Mouse (Mus musculus) ovary, adult 18-20 months (tissue): Measurements from ENCODE around the gene Abat.
"Not testable (repeated sequence)": the region's sequence is repeated elsewhere in the genome, so short reads cannot be mapped to it uniquely, and the experiment has no call there.

ENCODE experiments used
- DNase-seq: peaks from one replicate; pipeline ENCODE4 v3.0.0; 2022; ENCODE audit warnings: low spot score, mixed read lengths

Gene Abat

DNA sequence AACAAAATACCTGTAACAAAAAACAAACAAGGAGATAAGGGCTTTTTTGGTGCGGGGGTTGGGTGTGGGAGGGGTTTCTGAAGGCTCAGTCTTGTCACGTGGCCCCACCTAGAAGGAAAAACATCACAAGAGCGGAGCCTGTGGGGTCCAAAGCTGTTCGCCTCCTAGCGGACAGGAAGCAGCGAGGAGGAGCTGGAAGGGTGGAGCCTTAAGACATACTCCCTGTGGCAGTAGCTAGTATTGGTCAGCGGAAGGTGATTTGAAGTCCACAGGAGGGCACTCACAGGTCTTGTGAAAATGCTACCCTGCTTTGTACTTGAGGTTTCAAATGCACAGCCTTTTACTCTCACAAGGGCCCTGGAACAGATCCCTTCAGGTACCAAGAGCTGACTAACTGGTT lies 19.7 kb downstream of the Abat start:
- no peak for DNase-seq

DNA sequence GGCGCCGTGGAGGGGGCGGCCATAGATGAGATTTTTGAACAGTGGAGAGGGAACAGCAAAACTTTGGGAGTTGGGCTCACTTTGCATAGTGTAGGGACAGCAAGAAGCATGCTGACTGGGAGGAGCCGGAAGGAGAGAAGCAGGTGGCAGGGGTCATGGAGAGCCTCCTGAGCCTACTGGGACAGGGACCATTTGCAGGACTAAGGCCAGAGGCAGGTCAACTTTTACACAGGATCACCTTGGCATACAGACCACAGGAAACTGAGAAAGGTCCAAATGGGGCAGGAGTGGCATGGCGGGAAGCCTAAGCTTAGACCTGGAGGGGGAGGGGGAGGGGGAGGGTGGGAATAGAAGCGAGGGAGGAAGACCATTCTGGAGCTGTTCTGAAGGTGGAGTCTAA lies 20.2 kb downstream of the Abat start:
- DNase-seq: no peak

DNA sequence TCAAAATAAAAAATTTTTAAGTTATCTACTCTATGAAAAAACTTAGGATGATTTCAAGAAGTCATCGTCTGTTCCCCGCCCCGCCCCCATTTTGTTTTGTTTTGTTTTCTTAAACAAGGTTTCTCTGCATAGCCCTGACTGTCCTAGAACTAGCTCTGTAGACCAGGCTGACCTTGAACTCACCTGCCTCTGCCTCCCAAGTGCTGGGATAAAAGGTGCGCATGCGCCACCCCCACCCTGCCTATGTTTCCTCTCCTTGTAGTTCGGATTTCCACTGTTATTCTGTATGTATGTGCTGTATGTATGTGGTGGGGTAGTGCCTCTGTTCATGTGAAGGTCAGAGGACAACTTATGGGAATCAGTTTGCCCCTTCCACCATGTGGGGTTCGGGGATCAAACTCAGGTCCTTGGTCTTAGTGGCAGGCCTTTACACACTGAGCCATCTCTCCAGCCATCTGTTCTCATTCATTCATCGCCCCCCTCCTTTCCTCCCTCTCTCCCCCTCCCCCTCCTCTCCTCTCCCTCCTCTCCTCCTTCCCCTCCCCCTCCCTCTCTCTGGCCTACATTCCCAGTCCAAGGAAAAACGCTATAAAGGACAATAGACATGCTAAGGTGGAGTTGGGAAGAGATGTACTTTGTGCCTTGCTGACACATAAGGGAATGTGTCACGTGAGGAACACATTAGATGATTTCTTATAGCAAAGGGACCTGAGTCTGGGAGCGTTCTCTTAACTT lies 21.4 kb downstream of the Abat start:
- no peak for DNase-seq

DNA sequence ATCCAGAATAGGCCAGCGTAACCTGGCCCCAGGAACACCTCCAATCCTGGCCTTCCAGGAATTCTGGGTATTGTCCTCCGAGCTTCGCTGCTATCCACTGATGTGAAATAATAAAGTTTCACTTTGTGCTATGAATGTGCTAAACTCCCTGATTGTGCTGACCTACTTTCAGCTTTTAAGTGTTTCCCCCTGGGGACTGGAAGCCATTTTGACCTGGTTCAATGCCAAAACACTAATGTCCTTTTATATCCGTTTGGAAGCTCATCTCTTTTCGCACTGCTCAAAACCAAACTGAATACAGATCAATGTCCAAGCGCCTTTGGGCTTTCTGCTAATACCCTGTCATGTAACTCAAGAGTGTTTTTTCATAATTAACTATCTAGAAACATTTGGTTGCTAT lies 22.2 kb downstream of the Abat start:
- no peak for DNase-seq

DNA sequence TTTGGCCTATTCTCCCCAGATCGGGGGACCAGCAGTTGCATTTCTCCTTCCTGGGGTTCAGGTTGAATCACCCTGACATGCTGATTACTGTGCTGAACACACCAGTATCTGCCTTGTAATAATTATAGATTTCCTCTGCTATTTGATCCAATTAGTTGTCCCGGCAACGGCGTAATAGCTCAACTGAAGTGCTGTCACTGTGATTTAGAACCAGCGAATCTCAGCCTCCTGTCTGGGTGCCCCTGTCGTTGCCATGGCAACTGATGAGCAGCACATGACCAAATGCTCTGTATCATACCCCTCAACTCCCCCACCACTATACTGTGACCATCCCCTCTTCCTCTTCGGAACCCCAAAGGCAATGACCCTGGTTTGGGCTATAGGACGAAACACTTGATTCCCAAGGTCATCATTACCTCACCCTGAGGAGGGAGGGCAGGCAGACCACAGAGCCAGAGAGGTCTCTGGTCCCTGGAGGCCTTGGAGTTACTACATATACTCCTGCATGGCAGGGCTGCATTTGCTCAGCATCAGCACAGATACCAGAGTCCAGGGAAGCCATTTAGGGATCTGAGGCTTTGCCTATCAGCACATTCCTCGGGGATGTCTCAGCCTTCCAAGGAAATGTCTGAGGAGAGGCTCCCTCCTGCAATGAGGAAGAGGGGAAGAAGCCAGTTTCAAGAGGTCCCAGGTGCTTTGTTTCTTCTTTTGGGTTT lies 26.1 kb downstream of the Abat start:
- no peak for DNase-seq

DNA sequence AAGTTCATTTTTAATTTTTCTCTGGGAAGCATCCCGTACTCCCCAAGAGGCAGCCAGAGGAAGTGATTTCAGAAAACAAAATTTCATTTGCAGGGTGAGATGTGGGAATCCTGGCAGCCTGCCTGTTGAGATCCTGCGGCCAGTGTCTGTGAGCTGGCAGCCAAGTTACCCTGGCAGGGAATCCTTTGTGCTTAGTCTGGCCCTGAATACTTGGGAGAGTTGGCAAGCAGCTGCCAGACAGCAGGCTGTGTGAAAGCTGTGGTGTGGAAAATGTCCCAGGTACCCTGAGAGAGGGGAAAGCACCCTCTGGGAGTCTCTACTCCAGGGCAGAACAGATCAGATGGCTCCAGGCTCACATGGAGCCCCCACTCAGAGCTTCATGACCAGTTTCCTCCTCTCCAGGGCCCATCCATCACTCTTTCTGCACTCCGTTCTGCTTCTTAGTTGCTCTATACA lies 27.7 kb downstream of the Abat start:
- peak; percentile 81 for DNase-seq

DNA sequence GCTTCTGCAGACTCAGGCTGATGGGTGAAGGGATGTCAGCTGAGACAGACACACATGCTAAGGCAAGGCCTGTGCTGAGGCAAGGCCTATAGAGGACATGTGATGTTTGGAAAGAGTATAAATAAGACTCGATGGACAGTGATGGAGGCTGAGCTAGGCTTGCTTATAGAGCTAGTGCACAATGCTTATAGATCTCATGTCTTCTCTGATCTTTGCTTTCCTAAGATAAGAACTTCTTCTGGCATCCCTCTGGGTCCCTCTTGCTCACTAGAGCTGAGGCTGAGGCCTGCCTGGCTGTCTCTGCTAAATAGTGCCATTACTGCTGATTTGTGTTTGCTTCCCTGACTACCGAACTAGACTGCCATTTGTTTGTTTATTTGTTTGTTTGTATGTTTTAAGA lies 34.6 kb downstream of the Abat start:
- DNase-seq: no peak

DNA sequence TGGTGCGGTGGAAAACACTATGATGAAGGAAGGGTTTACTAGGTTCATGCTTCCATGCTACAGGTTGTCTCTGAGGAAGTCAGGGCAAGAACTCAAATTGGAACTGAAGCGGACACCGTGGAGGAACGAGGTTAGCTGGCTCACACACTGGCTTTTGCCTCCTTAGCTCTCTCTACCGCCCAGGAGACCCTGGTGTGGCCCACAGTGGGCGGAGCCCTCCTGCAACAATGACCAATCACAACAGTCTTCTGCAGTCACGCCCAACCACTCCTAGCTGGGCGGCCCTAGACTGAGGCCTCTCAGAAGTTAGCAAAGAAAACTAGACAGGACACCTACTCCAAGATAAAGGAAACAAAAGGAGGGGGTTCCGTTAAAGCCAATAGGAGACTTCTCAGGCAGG lies 36.3 kb downstream of the Abat start:
- no peak for DNase-seq

DNA sequence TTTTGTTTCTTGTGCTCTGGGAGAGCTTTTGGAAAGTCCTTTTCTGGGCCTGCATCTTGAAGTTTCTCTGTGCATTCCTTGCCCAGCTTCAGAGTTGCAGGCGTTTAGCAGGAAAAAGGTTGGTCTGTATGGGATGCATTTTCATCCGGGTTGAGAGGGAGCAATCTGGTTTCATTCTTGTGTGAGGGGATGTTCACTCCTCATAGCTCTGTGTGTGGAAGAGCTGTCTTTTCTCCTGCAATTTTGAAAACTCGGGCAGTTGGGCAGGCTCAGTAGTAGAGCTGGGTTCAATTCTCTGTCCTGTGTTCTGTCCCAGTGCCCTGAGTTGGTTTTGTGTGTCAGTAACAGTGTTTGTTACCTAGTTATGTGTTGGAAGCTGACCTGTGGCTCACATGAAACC lies 41.1 kb downstream of the Abat start:
- no peak for DNase-seq

DNA sequence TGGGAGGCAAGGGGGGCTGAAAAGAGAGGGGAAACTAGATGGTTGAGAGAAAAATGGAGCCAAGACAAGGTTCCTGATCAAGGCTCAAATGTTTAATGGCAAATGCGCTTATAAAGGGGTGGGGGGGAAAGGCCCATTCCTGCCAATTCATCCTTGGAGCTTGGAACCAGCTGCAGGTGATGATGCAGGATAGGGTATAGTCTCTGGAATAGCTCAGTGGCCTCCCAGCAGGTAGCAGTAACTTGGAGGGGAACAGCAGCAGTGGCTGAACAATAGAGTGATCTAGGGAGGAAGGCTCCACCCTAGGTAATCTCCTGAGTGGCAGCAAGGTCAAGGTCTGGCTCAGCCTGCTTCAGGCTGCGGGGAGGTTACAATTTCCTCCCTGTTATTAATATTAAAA lies 41.5 kb downstream of the Abat start:
- not testable (repeated sequence) for DNase-seq

DNA sequence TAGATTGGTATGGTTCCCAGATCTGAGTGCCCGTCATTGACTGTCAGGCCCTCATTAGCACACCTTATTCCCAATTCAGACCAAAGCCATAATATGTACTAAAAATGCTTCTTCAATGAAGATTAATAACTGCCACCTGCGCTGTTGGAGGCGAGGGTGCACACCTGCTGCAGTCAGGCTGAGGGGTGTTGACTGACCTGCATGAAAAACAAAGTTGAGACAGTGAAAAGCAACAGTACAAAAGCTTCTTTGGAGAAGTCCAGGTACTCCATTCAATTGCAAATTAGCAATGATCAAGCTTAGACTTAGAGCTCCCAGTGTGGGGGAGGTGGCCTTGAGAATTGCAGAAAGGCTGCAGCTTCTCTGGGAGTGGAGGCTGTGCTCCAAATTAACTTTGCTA lies 42.1 kb downstream of the Abat start:
- not testable (repeated sequence) for DNase-seq

DNA sequence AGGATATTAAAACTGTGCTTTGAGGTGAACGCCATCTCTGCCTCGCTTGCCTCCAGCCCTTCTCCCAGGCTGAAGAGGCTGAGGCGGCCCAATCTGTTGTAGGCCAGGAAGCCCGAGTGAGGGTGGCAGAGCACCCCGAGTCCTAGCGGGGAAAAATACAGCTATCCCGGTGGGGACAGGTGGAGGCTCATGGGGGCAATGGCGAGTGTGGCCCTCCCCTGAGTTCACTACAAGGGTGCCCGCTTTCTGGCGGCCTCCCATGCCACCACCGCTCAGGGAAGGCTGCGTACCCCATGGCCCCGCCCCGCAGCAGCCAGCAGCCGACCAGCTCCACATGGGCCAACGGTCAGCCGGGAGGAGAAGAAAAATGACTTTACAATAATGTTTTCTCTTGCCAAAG lies 46.9 kb downstream of the Abat start:
- DNase-seq: no peak

DNA sequence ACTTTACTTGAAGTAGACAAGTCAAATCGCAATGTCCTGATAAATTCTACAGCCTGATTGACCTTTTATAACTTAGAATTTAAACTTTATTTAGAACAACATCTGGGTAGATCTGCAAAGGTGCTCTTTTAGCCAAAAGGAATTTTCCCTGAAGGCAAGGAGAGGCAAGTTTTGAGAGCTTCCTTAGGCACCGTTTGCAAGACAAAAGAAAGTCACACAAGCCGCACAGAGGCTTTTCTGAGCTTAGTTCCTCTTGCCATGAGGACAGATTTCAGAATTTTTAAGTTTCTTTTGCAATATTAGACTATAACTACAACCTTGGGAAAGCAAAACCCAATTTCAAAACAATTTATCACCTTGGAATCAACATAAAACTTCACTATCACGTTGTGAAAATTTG lies 47.9 kb downstream of the Abat start:
- not testable (repeated sequence) for DNase-seq

DNA sequence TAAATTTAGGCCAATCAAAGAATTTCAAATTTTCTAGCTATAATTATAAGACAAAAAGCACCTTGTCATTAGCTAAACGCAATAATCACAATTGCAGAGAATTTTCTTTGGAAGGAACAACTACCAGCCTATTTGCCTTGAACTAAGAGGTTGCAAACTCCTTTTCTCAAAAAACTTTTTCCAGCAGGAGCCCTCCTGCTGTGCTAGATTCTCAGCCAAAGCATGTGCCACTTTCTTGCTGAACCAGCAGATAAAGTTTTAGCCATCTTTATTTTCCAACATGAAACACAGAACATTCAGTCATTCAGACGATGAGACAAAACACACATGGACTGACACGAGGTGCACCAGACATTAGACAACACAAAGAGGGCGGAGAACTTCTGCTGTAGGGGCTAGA lies 48.6 kb downstream of the Abat start:
- not testable (repeated sequence) for DNase-seq

DNA sequence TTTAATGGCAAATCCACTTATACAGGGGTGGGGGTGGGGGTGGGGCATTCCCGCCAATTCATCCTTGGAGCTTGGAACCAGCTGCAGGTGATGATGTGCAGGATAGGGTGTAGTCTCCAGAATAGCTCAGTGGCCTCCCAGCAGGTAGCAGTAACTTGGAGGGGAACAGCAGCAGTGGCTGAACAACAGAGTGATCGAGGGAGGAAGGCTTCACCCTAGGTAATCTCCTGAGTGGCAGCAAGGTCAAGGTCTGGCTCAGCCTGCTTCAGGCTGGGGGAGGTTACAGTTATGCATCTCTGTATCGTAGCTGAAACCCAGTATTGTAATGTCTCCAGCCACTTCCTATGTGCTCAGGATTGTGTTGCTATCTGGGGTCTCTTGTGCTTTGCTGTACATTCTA lies 49.6 kb downstream of the Abat start:
- DNase-seq: not testable (repeated sequence)

DNA sequence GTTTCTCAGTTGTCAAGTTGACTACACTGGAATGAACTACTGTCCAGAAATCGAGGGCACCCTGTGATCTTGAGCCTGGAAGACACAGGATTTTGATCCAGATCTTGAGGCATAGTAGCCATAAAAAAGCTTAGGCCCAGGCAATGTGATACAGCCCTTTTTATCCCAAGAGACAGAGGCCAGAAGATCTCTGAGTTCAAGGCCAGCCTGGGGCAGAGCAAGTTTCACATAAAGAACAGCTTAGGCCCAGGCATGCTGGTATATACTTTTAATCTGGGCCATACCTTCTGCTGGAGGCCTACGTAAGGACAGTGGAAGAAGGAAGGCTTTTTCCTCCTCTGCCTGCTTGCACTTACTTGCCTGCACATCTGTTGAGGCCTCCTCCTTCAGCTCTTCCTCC lies 51.6 kb downstream of the Abat start:
- no peak for DNase-seq

DNA sequence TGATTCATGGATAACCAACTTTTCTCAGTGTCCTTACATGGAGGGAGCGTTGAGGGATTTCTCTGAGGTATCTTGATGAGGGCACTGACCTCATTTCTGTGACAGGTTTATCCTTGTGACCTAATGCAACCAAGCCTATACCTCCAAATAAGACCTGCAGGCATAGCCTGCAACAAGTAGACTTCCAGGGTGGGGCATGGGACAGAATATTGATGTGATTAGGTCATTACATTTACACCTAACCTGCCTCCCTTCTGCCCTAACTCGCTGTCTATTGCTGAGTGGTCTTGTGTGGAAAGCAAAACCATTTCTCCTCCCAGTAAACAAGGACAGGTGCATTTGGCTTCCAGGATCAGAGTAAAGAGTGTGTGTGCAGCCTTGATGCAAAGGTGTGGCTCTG lies 52.3 kb downstream of the Abat start:
- no peak for DNase-seq

DNA sequence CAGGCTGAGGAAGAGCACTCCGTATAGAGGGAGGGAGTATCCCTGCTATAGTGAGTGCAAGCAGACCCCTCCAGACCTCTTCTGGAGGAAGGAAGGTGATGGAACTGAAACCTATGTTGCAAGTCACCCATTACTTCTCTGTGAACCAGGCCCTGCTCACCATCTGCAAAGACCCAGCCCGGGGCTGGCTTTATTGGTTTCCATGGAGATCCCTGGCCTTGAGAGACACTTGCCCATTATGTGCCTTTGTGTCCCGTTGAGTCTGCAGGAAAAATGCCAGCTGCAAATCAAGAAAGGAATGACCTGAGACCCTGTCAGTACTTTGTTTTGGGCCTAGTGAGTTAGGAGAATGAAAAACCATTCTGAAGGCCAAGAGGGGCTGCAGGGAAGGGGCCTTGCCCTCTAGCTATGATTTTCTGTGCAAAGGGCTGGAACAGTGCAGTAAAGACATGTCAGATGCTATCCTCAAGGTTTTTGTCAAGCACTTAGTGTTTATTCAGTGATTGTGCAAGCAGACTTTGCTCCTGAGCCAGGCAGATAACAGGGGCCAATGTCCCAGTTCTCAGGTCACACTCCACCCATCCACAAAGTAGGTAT lies 53.0 kb downstream of the Abat start:
- DNase-seq: peak; percentile 21

DNA sequence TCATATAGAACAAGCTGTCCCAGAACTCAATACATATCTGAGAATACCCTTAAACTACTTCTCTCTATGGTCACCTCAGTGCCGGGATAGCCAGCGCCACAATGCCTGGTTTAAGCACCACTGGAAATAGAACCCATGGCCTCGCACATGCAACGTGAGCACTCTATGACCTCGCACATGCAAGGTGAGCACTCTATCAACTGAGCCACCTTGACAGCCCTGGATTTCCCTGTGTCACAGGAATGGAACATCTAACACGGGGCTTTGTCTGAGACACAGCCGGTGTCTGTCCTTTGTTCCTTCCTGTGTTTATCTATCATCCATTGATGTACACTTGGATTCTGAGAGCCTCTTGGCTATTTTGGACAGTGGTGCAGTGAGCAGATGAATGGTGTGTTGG lies 55.7 kb downstream of the Abat start:
- DNase-seq: no peak

DNA sequence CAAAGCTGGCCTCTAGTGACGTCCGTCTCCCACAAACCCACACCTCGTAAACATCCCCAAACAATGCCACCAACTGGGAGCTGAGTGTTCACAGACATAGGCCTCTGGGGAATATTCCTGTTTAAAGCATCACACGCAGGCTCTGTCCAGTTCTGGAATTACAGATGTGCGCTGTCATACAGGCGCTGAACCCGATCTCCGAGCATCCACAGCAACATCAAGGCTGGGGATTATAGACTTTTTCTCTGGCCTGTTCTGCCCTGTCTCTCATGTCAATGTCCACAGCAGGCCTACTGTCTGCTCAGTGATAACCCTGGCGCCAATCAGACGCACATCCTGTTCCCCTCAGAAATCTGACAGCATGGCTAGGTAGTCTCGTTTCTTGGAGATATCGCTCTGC lies 57.1 kb downstream of the Abat start:
- DNase-seq: no peak

DNA sequence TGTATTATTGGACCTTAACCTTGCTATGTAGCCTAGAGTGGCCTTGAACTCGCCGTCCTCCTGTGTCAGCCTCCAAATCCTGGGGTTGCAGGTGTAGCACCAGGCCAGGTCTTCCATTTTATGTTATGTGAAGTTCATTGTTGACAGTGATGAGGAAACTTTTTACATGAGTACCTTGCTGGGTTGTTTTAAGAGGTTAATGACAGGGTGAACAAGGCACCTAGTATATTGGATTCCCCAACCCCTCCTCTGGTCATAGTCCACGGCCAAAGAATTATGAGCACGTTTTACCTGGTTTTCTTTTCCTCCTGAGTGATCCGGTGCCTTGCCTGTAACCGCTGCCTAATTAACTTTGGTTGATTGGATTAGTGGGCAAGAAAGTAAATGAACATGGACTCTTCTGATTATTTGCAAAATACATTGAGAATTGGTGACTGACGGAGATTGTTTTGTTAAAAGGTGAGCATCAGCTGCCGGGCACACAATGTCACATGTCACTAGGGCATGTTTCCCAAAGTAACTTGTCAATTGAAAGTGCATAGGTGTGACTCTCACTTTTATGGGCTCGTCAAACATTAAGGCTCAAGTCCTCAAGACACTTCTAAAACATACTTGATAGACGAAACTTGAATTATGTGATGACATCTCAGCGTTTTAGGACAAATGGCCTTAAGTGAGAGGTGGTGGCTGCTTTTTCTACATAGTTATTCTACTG lies 57.8 kb downstream of the Abat start:
- DNase-seq: no peak

DNA sequence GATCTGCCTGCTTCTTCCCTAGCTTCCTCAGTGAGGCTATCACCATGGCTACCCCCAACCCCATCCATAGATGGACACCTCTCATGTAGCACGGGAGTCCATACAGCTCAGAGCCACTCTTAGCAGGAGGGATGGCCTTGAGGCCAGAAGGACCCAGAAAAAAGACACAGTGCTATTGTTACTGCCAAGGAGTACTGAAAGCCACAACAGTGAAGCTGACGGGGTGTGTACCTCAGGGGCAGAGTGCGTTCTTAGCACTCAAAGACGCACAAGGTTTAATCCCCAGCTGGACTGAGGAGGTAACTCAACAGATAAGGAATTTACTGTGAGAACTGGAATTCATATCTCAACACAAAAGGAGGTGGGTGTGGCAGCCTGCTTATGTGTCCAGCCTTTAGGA lies 59.8 kb downstream of the Abat start:
- DNase-seq: no peak

DNA sequence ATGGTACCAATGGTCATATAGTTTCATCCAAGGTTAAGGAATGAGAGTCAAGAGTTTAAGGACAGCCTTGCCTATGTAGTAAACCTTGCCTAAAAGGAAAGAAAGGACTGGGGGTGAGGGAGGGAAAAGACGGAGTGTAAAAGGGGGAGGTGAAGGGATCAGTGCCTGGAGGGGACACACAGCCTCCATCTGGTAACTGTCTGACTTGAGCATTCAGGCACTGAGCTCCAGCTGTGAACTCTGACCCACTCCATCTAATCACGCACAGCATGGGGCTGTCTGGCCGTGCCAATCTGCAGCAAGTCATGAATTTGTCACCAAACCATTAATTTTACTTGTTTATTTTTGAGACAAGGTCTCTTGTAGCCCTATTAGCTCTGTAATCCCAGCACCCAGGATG lies 60.5 kb downstream of the Abat start:
- DNase-seq: no peak
